Mouse (Mus musculus) retina, adult 2 months (tissue): ENCODE measurements at regions not wholly inside any gene's neighbourhood (a gene's known extent, or its start where the extent isn't known, plus 50 kb on each side); places are given as distances from the start of the nearest gene placed in this dataset.

Experiments
- DNase-seq: peaks from one replicate; pipeline ENCODE4 v3.0.0-alpha.2; 2012; ENCODE audit warnings: low read depth, low spot score

DNA sequence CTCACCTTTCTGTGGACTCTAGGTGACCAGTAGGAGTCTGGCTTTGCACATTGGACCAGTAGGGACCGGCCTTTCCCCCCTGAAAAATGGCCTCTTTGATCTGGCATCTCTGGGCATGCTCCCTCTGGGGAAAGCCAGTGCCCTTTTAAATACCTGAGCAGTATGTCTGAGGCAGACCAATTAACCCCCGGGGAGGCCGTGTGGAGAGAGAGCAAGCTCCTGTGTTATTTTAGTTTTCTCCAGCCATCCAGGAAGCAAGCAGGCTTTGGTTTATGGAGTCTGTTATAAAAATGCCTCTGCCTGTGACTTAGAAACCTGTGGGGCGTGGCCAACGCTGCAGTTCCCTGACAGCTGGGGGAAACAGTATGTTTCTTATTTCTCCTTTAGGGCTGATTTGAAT is 445.5 kb downstream of the Glrx3 start:
- no peak for DNase-seq

- DNase-seq, result no peak
These were observed 446.3 kb downstream of the Glrx3 start for GRCm38 (mm10) chr7:137883701-137884100.

DNA sequence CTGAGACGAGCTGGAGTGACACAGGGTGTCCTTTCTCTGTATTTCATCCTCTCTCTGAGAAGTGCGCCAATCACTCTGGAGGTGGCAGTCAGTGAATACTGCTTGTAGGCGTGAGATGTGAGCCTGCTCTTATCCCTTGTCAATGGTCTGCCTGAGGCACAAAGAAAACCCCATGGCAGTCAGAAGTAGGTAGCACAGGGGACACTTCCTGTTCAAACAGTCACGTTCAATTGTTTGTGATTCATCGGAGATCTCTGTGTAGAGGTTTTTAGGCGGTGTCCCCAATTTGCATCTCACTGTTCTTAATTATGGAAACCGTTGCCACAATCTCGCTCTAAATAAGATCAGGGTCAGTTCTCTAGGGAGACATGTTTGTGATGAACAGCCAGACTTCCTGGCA is 447.7 kb downstream of the Glrx3 start:
- no peak for DNase-seq

DNA sequence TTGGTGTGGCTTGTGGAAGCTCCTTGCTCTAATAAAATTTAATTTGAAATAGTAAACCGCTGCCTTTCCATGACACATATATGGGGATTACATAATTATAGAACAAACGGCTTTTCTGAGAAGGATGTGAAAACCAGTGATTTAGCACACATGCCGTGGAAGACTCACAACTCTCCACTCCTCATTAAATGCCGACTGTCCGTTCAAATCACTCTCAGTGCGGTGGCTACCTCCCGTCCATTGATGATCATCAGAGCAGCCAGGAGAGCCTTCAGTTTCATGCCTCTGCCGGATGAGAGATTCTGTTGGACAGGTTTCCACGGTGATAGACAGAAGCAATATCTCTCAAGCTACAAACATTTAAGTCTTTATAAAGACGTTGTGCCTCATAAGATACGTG is 451.3 kb downstream of the Glrx3 start:
- DNase-seq, result no peak

DNA sequence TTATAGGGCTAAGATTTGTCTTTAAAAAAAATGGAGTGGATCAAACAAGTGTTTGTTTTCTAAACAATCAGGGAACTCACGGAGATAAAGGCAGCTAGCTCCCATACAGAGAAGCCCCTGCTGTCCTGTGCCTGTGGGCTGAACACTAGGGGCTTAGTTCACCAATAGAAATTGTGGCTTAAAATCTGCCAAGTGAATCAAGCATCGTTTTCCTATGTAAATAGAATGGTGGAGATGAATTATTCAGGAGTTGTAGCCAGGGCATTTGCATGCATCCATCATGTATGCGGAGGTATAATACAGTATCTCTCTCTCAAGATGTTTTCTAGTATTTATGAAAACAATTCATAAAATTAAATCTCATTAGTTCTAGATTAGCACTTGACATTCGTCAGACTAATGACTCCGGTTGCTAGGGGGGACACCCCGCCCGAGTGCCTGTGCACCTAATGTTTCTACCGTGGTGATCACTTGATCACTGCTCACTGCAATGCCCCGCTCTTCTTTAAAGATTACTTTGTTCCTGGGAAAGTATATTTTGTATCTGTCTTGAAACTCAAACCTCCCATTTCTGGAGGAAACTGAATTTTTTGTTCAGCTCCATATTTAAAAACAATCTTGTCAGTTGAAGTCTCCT is 469.1 kb downstream of the Glrx3 start:
- no peak for DNase-seq

DNA sequence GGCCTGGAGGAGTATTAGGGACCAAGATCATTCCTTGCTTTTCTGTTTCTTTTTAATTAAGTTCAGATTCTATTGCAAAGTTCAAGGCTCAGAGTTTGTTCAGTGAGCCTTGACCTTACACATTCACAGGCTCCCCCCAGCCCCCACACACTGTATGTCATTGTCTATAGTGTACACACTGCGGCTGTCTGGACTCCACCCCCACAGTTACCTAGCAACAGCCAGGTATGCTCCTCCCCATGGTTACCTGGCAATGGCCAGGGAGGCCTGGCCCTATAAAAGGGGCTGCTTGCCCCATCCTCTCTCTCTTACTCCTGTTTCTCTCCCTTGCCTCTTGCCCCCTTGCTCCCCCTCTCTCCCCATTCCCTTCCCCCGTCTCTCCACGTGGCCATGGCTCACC is 472.0 kb downstream of the Glrx3 start:
- DNase-seq, result no peak

- DNase-seq, result no peak
These were observed 476.2 kb downstream of the Glrx3 start for GRCm38 (mm10) chr7:137913551-137914105.

DNA sequence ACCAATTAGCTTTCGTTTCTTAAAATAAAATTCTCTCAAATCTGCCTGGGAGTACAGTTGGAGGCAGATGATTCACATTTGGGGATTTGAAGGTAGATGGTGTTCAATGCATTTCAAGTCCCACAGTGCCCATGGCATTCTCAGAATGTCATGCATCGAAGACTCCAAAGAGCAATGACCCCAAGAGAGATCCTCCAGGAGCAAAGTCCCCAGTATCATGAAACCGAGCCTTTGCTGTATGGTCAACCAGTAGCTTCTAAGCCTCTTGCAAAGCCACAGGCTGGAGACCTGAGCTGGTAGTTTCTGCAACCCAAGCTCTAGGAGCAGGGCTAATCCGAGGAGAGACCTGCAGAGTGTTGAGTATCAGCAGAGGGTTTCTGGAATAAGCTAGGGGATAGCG is 477.1 kb downstream of the Glrx3 start:
- DNase-seq, result no peak

DNA sequence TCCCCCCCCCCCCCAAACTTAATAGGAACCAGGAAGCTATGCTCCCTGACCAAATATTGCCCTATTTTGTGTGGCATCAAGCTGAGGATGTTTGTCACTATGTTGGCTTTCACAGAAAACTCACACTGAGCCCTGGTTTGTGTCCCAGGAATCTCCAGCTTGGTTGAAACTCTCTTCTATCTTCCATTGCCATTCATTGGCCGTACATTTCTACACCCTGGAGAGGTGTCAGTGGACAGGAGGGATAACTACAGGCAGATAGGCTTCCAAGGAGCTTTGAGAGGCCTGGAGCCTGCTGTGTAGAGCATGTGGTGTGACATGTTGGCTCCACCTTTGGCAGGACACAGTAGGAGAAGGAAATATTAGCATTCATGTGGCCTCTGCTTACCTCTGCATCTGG is 478.9 kb downstream of the Glrx3 start:
- no peak for DNase-seq

GRCm38 (mm10) chr7:137924464-137925167 is 472.9 kb downstream of the Tcerg1l start:
- peak; percentile 38 for DNase-seq

- DNase-seq, result no peak
These were observed 471.9 kb downstream of the Tcerg1l start for GRCm38 (mm10) chr7:137925656-137926055.

DNA sequence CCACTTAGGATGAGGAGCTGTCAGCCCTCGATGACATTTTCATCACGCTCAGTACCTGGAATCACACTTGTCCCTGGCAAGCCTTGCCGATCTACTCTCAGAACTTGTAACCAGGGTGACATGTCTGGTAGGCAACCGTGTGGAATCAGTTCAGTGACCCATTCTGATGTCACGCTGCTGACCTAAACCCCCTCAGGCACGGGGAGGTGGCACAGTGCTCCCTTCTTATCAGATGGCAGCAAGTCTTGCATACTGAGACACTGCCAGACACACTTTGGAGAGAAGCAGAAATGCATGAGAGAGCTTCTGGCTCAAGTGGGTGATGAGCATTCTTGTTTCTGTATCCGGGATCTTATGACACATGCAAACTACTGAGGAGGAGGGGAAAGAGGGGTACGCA is 470.2 kb downstream of the Tcerg1l start:
- DNase-seq, result no peak

GRCm38 (mm10) chr7:137930200-137930599 is 467.3 kb downstream of the Tcerg1l start:
- no peak for DNase-seq

DNA sequence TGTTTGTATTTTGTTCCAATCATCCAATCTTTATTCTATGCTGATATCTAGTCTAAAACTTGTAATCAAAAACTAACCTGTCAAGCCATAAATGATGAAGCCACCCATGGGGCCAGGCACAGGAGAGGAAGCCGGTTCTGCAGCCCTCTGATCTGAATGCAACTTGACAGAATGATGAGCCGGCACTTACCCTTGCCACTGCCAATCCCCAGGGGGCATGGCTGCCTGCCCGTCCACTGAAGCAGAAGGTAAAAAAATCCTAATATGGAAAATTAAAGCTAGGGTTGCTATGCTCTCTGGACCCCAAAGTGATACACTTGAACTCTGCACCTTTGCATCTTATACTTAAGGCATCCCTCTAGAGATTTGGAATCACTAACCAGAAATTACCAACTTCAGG is 461.6 kb downstream of the Tcerg1l start:
- DNase-seq, result no peak

GRCm38 (mm10) chr7:137939116-137939515 is 458.4 kb downstream of the Tcerg1l start:
- DNase-seq, result no peak

- no peak for DNase-seq
These were observed 457.4 kb downstream of the Tcerg1l start for GRCm38 (mm10) chr7:137940084-137940483.

DNA sequence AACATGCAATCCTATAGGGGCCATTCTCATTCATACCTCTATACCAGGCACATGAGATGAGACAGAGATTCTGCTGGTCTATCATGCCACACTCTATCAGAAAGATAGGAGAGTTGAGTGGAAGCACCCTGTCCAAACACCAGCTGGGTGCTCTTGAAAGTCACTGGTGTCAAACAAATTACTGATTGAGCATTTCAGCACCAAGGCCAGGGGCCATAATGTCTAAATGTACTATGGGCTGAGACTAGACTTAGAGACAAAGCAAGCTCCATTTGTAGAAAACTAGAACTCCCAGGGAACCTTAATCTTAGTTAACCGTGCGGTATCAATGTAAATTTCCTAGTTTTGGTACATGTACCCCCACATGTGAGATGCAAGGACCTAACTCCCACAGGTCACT is 452.5 kb downstream of the Tcerg1l start:
- no peak for DNase-seq

GRCm38 (mm10) chr7:137947424-137947823 is 450.1 kb downstream of the Tcerg1l start:
- DNase-seq, result no peak

GRCm38 (mm10) chr7:137957354-137957753 is 440.2 kb downstream of the Tcerg1l start:
- no peak for DNase-seq

GRCm38 (mm10) chr7:137957848-137958247 is 439.7 kb downstream of the Tcerg1l start:
- no peak for DNase-seq

GRCm38 (mm10) chr7:137963470-137964095 is 433.9 kb downstream of the Tcerg1l start:
- DNase-seq, result no peak

DNA sequence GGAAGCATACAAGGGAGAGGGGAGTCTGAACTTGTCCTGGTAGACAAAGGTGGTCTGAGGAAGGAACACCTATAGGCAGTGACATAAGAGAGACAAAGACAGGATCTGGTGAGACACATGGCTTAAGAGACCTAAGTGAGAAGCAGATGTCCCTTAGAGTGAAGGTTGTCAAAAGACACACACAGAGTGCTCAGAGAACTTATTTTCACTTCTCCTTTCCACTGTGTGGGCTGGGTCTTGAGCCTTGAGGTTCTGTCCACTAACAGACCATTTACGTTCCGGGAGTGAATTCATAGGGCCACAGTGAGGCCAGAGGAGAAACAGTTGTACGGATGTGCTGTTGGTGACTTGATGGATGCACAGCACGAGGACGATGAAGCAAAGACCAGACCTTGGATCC is 422.8 kb downstream of the Tcerg1l start:
- DNase-seq, result no peak

GRCm38 (mm10) chr7:137977527-137977926 is 420.0 kb downstream of the Tcerg1l start:
- DNase-seq, result no peak
